Mouse (Mus musculus) intestine, postnatal 0 days (tissue): ENCODE results near the gene 4933402N03Rik. TPM values are rescaled to one million over a fixed set of nuclear protein-coding genes. Genes with fewer than 3 reads are reported as not detected.

ENCODE experiments used
- ATAC-seq: fragments of 200-750 bp; cut with Nextera tagmentation; 2 replicates; pipeline ENCODE4 v1.8.0; 2017; ENCODE audit warnings: mild to moderate bottlenecking, moderate TSS enrichment, moderate library complexity
- H3K27ac ChIP-seq: fragments of 300-500 bp; sonication (generic); 2 replicates; pipeline ENCODE4 v1.5.1; 2014; ENCODE audit warnings: mild to moderate bottlenecking, low read depth, low read length, moderate library complexity
- H3K27me3 ChIP-seq: fragments of 300-500 bp; sonication (generic); replicated peaks from 2 replicates; pipeline ENCODE4 v1.6.1; 2014; ENCODE audit warnings: low read length, mixed read lengths; ENCODE audit not compliant: control insufficient read depth, insufficient read depth
- H3K36me3 ChIP-seq: fragments of 300-500 bp; sonication (generic); 2 replicates; pipeline ENCODE4 v1.6.1; 2014; ENCODE audit warnings: mild to moderate bottlenecking, moderate library complexity; ENCODE audit not compliant: control insufficient read depth, insufficient read depth
- H3K4me1 ChIP-seq: fragments of 300-500 bp; sonication (generic); replicated peaks from 2 replicates; pipeline ENCODE4 v1.6.1; 2014; ENCODE audit warnings: antibody characterized with exemption, low read length, mixed read lengths; ENCODE audit not compliant: control insufficient read depth, insufficient read depth
- H3K4me2 ChIP-seq: fragments of 300-500 bp; sonication (generic); replicated peaks from 2 replicates; pipeline ENCODE4 v1.6.1; 2014; ENCODE audit warnings: low read depth, mild to moderate bottlenecking, moderate library complexity
- H3K4me3 ChIP-seq: fragments of 300-500 bp; sonication (generic); 2 replicates; pipeline ENCODE4 v1.5.1; 2014; ENCODE audit warnings: low read depth, low read length
- H3K9ac ChIP-seq: fragments of 300-500 bp; sonication (generic); 2 replicates; pipeline ENCODE4 v1.6.1; 2014; ENCODE audit warnings: mild to moderate bottlenecking, low read depth, low read length
- H3K9me3 ChIP-seq: fragments of 300-500 bp; sonication (generic); 2 replicates; pipeline ENCODE4 v1.6.1; 2016; ENCODE audit warnings: mixed run types; ENCODE audit not compliant: control insufficient read depth
- CTCF ChIP-seq: sonication (generic); IDR thresholded peaks from 2 replicates; pipeline ENCODE4 v1.5.1; 2016; ENCODE audit warnings: low read depth, mild to moderate bottlenecking, control low read depth, antibody characterized with exemption, moderate library complexity
- WGBS: fragments of 180-500 bp; shearing (Covaris S2); extraction: QIAGEN DNeasy Blood & Tissue Kit; methylation state at CpG from one replicate; pipeline ENCODE4 v1.1.7; 2014; 5-methylcytosine and 5-hydroxymethylcytosine counted together
- polyA plus RNA-seq: library from polyadenylated mRNA; unstranded; fragments of >200 nt; fragmentation: Nextera tagmentation; extraction: Ambion mirVana; gene quantifications from 2 replicates; pipeline ENCODE4 v1.2.1, GENCODE M21; 2015

The 4933402N03Rik gene
- polyA plus RNA-seq, result not detected in 2 replicates

GRCm38 (mm10) chr7:131146214-131146613 lies at the start of gene 4933402N03Rik:
Gene 4933402N03Rik (minus strand): TSS chr7:131146314.
- H3K9ac ChIP-seq, result no peak within 1 kb of the TSS
- no peak within 1 kb of the TSS for H3K4me3 ChIP-seq
- H3K27me3 ChIP-seq, result no peaks in the 10 kb centered on the region
- H3K9me3 ChIP-seq, result no peaks in the 10 kb centered on the region
- no peak for ATAC-seq
- no peaks in the 10 kb centered on the region for H3K4me1 ChIP-seq
- WGBS, result 88% methylated on average over 2 of the region's 2 CpGs
- H3K4me2 ChIP-seq, result no peak within 1 kb of the TSS
- H3K36me3 ChIP-seq, result no peaks in the 10 kb centered on the region
- TF ChIP-seq CTCF, result no peak
- no peak within 1 kb of the TSS for H3K27ac ChIP-seq

GRCm38 (mm10) chr7:131187996-131188395 lies 41.9 kb upstream of the 4933402N03Rik start:
- no peaks in the 10 kb centered on the region for H3K4me1 ChIP-seq
- no peak for ATAC-seq
- no peaks in the 10 kb centered on the region for H3K9me3 ChIP-seq
- H3K9ac ChIP-seq, result no peak overlapping the region
- no peak overlapping the region for H3K4me3 ChIP-seq
- TF ChIP-seq CTCF, result no peak
- no peak overlapping the region for H3K27ac ChIP-seq
- H3K4me2 ChIP-seq, result no peak overlapping the region
- no peaks in the 10 kb centered on the region for H3K27me3 ChIP-seq
- no peaks in the 10 kb centered on the region for H3K36me3 ChIP-seq
- WGBS, result 96% methylated on average over 14 of the region's 14 CpGs

GRCm38 (mm10) chr7:131187047-131187446 lies 40.9 kb upstream of the 4933402N03Rik start:
- H3K4me3 ChIP-seq, result no peak overlapping the region
- H3K4me1 ChIP-seq, result no peaks in the 10 kb centered on the region
- H3K4me2 ChIP-seq, result no peak overlapping the region
- H3K27me3 ChIP-seq, result no peaks in the 10 kb centered on the region
- ATAC-seq, result no peak
- no peaks in the 10 kb centered on the region for H3K36me3 ChIP-seq
- no peak overlapping the region for H3K27ac ChIP-seq
- 55% methylated on average over 8 of the region's 8 CpGs for WGBS
- no peak overlapping the region for H3K9ac ChIP-seq
- TF ChIP-seq CTCF, result no peak
- no peaks in the 10 kb centered on the region for H3K9me3 ChIP-seq

GRCm38 (mm10) chr7:131184339-131184738 lies 38.2 kb upstream of the 4933402N03Rik start:
- H3K4me2 ChIP-seq, result no peak overlapping the region
- H3K4me3 ChIP-seq, result no peak overlapping the region
- H3K9ac ChIP-seq, result no peak overlapping the region
- no peaks in the 10 kb centered on the region for H3K4me1 ChIP-seq
- no peaks in the 10 kb centered on the region for H3K36me3 ChIP-seq
- no peaks in the 10 kb centered on the region for H3K9me3 ChIP-seq
- WGBS, result 62% methylated on average over 8 of the region's 8 CpGs
- H3K27me3 ChIP-seq, result no peaks in the 10 kb centered on the region
- no peak for ATAC-seq
- H3K27ac ChIP-seq, result no peak overlapping the region
- TF ChIP-seq CTCF, result no peak

GRCm38 (mm10) chr7:131182685-131183084 lies 36.6 kb upstream of the 4933402N03Rik start:
- H3K36me3 ChIP-seq, result no peaks in the 10 kb centered on the region
- H3K4me2 ChIP-seq, result no peak overlapping the region
- H3K27me3 ChIP-seq, result no peaks in the 10 kb centered on the region
- H3K4me1 ChIP-seq, result no peaks in the 10 kb centered on the region
- 42% methylated on average over 4 of the region's 4 CpGs for WGBS
- no peak for ATAC-seq
- peak; percentile 77 for TF ChIP-seq CTCF
- no peaks in the 10 kb centered on the region for H3K9me3 ChIP-seq
- no peak overlapping the region for H3K27ac ChIP-seq
- no peak overlapping the region for H3K4me3 ChIP-seq
- no peak overlapping the region for H3K9ac ChIP-seq

GRCm38 (mm10) chr7:131174121-131174520 lies 28.0 kb upstream of the 4933402N03Rik start, which contains the start of gene 5430419D17Rik:
Gene 5430419D17Rik (plus strand): TSS chr7:131174402.
- H3K4me2 ChIP-seq, result no peak within 1 kb of the TSS
- H3K9me3 ChIP-seq, result no peaks in the 10 kb centered on the region
- H3K4me1 ChIP-seq, result no peaks in the 10 kb centered on the region
- H3K27ac ChIP-seq, result no peak within 1 kb of the TSS
- TF ChIP-seq CTCF, result no peak
- ATAC-seq, result no peak
- 87% methylated on average over 9 of the region's 9 CpGs for WGBS
- no peak within 1 kb of the TSS for H3K9ac ChIP-seq
- no peak within 1 kb of the TSS for H3K4me3 ChIP-seq
- H3K36me3 ChIP-seq, result no peaks in the 10 kb centered on the region
- no peaks in the 10 kb centered on the region for H3K27me3 ChIP-seq

- Histone ChIP-seq H3K27me3 (no peaks in the 10 kb centered on the region), H3K9me3 (no peaks in the 10 kb centered on the region), H3K4me1 (no peaks in the 10 kb centered on the region), H3K9ac (no peak overlapping the region), H3K4me2 (no peak overlapping the region), H3K4me3 (no peak overlapping the region), H3K36me3 (no peaks in the 10 kb centered on the region), H3K27ac (no peak overlapping the region)
- TF ChIP-seq CTCF, result no peak
- ATAC-seq, result no peak
- 23% methylated on average over 2 of the region's 2 CpGs for WGBS
Observed at GRCm38 (mm10) chr7:131169099-131169498, 23.0 kb upstream of the 4933402N03Rik start.
